Mouse (Mus musculus): ENCODE measurements at regions not wholly inside any gene's neighbourhood (a gene's known extent, or its start where the extent isn't known, plus 50 kb on each side); places are given as distances from the start of the nearest gene placed in this dataset.

DNA sequence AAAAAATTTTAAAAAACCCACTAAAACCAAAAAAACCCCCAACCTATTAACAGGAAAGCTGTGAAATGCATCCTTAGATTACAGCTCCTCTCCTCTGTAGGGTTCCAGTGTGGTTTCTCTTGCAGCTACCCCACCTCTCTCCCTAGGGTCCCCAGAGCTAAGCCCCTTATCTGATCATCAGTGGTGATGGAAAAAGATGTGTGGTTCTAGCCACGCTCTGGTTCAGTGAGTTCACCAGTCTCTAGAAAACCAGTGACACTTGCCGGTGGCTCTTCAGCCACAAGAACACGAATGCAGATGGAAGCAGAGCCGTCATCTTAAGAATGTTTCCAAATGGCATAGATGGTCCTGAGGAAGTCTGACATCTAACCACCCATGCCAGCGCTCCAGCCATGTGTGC lies 111.1 kb upstream of the Tpm1 start:
- no peak for TF ChIP-seq POLR2A (IDR thresholded peaks at IDR 0.05; ENCODE audit: insufficient read depth, low read length)
- no peak for TF ChIP-seq CTCF (IDR thresholded peaks at IDR 0.05; ENCODE audit: low read depth, low read length)
- TF ChIP-seq EP300 (IDR thresholded peaks at IDR 0.05; ENCODE audit: insufficient read depth, low read depth, low read length): no peak
